Mouse (Mus musculus) stomach, postnatal 0 days (tissue): ENCODE measurements around the gene Magi2.

ENCODE experiments used
- CTCF ChIP-seq: IDR thresholded peaks from 2 replicates; pipeline ENCODE4 v1.5.1; 2016; ENCODE audit warnings: antibody characterized with exemption, low read depth, mild to moderate bottlenecking, moderate library complexity
- EP300 ChIP-seq: optimal IDR thresholded peaks from 2 replicates; pipeline ENCODE3; 2016; ENCODE audit warnings: antibody characterized with exemption

DNA sequence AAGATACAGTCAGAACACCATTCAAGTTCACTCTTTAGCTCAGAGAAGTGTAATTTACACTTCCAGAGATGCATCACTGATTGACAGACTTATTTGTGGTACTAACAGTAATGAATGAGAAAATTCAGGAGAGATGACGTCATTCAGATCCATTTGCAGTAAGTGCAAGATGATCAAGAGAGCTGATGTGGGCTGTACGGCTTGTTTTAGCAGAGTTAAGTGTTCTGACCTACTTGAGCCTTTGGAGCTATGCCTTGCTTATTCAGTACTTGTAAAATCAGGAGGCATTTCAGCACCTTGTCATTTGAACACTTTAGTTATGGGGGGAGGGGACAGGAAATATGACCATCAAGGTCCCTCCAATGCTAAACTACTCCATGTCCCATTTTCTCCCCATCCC, 1383.8 kb downstream of the Magi2 start:
- TF ChIP-seq EP300 (no peak), CTCF (no peak)
